Mouse (Mus musculus): ENCODE data around the gene Mtor. TPM values are rescaled to one million over a fixed set of nuclear protein-coding genes. Genes with fewer than 3 reads are reported as not detected.
A peak's percentile ranks its signal among the peaks of the same experiment; 100 is the strongest.

The Mtor gene
- polyA plus RNA-seq, 1 experiment, result 14.2 TPM

DNA sequence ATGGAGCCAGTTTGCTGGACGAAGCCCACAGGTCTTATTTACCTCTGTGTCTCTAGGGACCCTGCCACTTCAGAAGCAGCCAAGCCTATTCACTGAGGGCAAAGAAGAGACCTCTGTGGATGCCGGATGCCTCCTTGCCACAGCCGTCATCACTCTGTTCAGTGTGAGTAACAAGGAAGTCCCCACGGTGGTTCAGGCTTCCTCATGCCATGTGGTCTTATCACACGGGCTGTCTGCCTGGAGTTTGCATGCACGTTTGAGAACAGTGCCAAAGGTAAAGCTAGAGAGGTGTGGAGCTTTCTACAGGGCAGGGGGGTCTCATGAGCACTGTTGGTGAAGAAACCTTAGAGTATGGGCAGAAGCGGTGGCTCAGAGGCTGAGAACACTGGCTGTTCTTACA is 124.8 kb downstream of the Mtor start:
- Histone ChIP-seq H3K4me1 (ENCODE audit: control insufficient read depth, insufficient read depth, insufficient read length) (no peaks in the 10 kb centered on the region), H3K27ac (ENCODE audit: insufficient read depth, low read length) (no peak overlapping the region), H3K4me3 (ENCODE audit: extremely low read depth, insufficient read depth, insufficient read length) (no peak overlapping the region), H3K27me3 (ENCODE audit: control insufficient read depth, insufficient read depth, low read length) (no peaks in the 10 kb centered on the region), H3K36me3 (ENCODE audit: control insufficient read depth, insufficient read depth, low read length) (peaks cover 66% of the 10 kb centered on the region)
- TF ChIP-seq CTCF (IDR thresholded peaks at IDR 0.05; ENCODE audit: extremely low read depth, insufficient read depth, insufficient read length, insufficient replicate concordance), result no peak
- no peak for TF ChIP-seq POLR2A (IDR thresholded peaks at IDR 0.05; ENCODE audit: low read depth, low read length)
- no peak for DNase-seq (ENCODE audit: low read depth in 1 of 2, low spot score in 2 of 2)
- 88% methylated on average over 7 of the region's 7 CpGs for WGBS

DNA sequence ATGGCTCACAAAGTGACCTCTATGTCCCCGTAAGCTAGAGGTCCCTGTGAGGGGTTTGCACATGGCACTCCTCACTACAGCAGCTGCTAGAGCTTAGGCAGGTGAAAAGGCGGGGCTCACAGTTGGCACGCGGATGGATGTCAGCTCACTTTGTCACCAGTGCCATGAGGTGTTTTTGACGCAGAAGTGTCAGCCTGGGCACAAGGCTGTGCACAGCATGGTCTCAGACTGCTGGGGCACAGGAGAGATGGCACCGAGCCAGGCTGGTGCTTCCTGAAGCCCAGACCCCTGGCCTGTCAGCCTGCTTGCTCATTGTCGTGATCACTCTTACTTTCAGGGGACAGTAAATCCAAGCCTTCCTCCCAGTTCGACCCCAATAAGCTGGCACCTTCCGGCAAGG is 132.4 kb downstream of the Mtor start:
- peaks cover 4% of the 10 kb centered on the region; the same call in 1 of the 2 replicates for H3K4me1 ChIP-seq (ENCODE audit: control insufficient read depth, insufficient read depth, insufficient read length)
- WGBS, result 93% methylated on average over 9 of the region's 9 CpGs
- TF ChIP-seq CTCF (IDR thresholded peaks at IDR 0.05; ENCODE audit: extremely low read depth, insufficient read depth, insufficient read length, insufficient replicate concordance) (no peak), POLR2A (IDR thresholded peaks at IDR 0.05; ENCODE audit: low read depth, low read length) (no peak)
- H3K27ac ChIP-seq (ENCODE audit: insufficient read depth, low read length), result no peak overlapping the region
- no peaks in the 10 kb centered on the region for H3K27me3 ChIP-seq (ENCODE audit: control insufficient read depth, insufficient read depth, low read length)
- H3K4me3 ChIP-seq (ENCODE audit: extremely low read depth, insufficient read depth, insufficient read length), result no peak overlapping the region
- peaks cover 37% of the 10 kb centered on the region for H3K36me3 ChIP-seq (ENCODE audit: control insufficient read depth, insufficient read depth, low read length)
- no peak for DNase-seq (ENCODE audit: low read depth in 1 of 2, low spot score in 2 of 2)

GRCm38 (mm10) chr4:148581422-148581821 is 133.0 kb downstream of the Mtor start:
- H3K27ac ChIP-seq (ENCODE audit: insufficient read depth, low read length), result no peak overlapping the region
- TF ChIP-seq CTCF (IDR thresholded peaks at IDR 0.05; ENCODE audit: extremely low read depth, insufficient read depth, insufficient read length, insufficient replicate concordance), result no peak
- DNase-seq (ENCODE audit: low read depth in 1 of 2, low spot score in 2 of 2), result no peak
- H3K4me1 ChIP-seq (ENCODE audit: control insufficient read depth, insufficient read depth, insufficient read length), result peaks cover 4% of the 10 kb centered on the region; the same call in 1 of the 2 replicates
- peaks cover 31% of the 10 kb centered on the region for H3K36me3 ChIP-seq (ENCODE audit: control insufficient read depth, insufficient read depth, low read length)
- no peak overlapping the region for H3K4me3 ChIP-seq (ENCODE audit: extremely low read depth, insufficient read depth, insufficient read length)
- H3K27me3 ChIP-seq (ENCODE audit: control insufficient read depth, insufficient read depth, low read length), result no peaks in the 10 kb centered on the region
- WGBS, result 95% methylated on average over 5 of the region's 5 CpGs

DNA sequence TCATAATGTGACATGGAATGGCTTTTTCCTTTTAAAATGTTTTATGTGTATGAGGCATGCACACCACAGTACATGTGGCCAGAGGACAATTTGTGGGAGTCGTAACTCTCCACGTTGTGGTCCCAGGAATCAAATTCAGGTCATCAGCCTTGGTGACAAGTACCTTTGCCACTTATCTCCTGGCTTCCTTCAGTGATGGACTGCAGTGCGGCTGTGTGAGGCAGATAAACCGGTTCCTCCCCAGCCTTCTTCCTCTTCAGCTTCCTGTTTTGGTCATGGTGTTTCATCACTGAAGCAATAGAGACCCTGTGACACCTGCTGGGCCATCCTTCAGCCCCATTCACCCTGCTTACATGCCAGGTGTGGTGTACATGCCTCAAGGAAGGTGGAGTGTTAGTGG is 134.8 kb downstream of the Mtor start:
- WGBS, result 9% methylated on average over 4 of the region's 4 CpGs
- TF ChIP-seq POLR2A (IDR thresholded peaks at IDR 0.05; ENCODE audit: low read depth, low read length) (no peak), CTCF (IDR thresholded peaks at IDR 0.05; ENCODE audit: extremely low read depth, insufficient read depth, insufficient read length, insufficient replicate concordance) (no peak)
- Histone ChIP-seq H3K4me1 (ENCODE audit: control insufficient read depth, insufficient read depth, insufficient read length) (peaks cover 4% of the 10 kb centered on the region; the same call in 1 of the 2 replicates), H3K27me3 (ENCODE audit: control insufficient read depth, insufficient read depth, low read length) (no peaks in the 10 kb centered on the region), H3K36me3 (ENCODE audit: control insufficient read depth, insufficient read depth, low read length) (peaks cover 25% of the 10 kb centered on the region), H3K4me3 (ENCODE audit: extremely low read depth, insufficient read depth, insufficient read length) (no peak overlapping the region), H3K27ac (ENCODE audit: insufficient read depth, low read length) (peak overlapping the region; percentile 1)
- DNase-seq (ENCODE audit: low read depth in 1 of 2, low spot score in 2 of 2), result no peak

DNA sequence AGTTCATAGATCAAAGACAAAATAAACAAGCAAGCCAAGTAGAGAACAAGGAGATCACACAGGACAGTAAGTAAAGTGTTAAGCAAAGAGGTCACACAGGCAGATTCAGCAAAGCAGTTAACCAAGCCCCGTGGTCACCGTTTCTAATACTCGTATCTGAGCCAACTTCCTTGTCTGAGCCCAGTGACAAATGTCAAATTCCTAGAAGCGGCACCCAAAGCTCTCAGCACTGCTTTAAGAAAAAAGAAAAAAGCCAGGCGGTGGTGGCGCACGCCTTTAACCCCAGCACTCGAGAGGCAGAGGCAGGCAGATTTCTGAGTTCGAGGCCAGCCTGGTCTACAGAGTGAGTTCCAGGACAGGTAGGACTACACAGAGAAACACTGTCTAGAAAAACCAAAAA is 138.2 kb downstream of the Mtor start:
- H3K27me3 ChIP-seq (ENCODE audit: control insufficient read depth, insufficient read depth, low read length), result no peaks in the 10 kb centered on the region
- 53% methylated on average over 9 of the region's 9 CpGs for WGBS
- peaks cover 3% of the 10 kb centered on the region; the same call in 1 of the 2 replicates for H3K36me3 ChIP-seq (ENCODE audit: control insufficient read depth, insufficient read depth, low read length)
- peaks cover 7% of the 10 kb centered on the region; the same call in 1 of the 2 replicates for H3K4me1 ChIP-seq (ENCODE audit: control insufficient read depth, insufficient read depth, insufficient read length)
- TF ChIP-seq POLR2A (IDR thresholded peaks at IDR 0.05; ENCODE audit: low read depth, low read length), result no peak
- no peak for TF ChIP-seq CTCF (IDR thresholded peaks at IDR 0.05; ENCODE audit: extremely low read depth, insufficient read depth, insufficient read length, insufficient replicate concordance)
- DNase-seq (ENCODE audit: low read depth in 1 of 2, low spot score in 2 of 2), result no peak
- H3K4me3 ChIP-seq (ENCODE audit: extremely low read depth, insufficient read depth, insufficient read length), result no peak overlapping the region
- H3K27ac ChIP-seq (ENCODE audit: insufficient read depth, low read length), result no peak overlapping the region

DNA sequence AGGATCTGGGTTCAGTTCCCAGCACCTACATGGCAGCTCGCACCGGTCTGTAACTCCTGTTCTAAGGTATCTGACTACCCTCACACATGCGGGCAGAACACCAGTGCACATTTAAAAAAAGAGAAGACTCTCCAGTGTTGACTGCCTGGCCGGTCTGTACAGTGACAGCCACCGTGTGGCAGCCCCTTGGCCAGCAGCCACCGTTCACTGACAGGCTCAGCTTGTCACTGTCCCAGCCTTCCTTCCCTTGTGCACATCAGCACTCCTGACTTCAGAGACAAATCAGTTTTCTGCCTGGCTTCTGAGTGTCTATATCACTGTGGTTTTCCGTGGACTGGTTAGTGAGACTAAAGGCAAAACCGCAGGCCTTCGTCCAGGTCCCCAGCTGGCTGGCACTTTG is 140.4 kb downstream of the Mtor start:
- no peak for TF ChIP-seq POLR2A (IDR thresholded peaks at IDR 0.05; ENCODE audit: low read depth, low read length)
- no peak for TF ChIP-seq CTCF (IDR thresholded peaks at IDR 0.05; ENCODE audit: extremely low read depth, insufficient read depth, insufficient read length, insufficient replicate concordance)
- 72% methylated on average over 9 of the region's 9 CpGs for WGBS

DNA sequence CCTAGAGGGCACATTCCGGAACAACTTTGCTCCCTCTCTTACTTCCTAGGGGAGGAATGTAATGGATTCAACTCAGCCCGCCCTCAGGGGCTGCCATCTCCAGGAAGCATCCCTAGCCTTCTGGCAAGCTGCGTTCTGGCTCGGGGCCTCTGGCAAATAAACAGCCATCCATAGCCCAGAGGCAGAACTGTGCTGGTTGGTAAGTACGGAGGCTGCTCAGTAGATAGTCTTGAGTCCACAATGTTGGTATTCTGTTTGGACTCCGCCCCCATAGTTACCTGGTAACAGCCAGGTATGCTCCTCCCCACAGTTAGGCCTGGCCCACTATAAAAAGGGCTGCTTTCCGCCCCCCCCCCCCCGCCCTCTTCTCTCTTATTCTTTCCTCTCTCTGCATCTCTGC is 141.2 kb downstream of the Mtor start:
- Histone ChIP-seq H3K27me3 (ENCODE audit: control insufficient read depth, insufficient read depth, low read length) (no peaks in the 10 kb centered on the region), H3K4me1 (ENCODE audit: control insufficient read depth, insufficient read depth, insufficient read length) (peaks cover 14% of the 10 kb centered on the region; the same call in 1 of the 2 replicates), H3K36me3 (ENCODE audit: control insufficient read depth, insufficient read depth, low read length) (peaks cover 5% of the 10 kb centered on the region), H3K27ac (ENCODE audit: insufficient read depth, low read length) (no peak overlapping the region), H3K4me3 (ENCODE audit: extremely low read depth, insufficient read depth, insufficient read length) (no peak overlapping the region)
- TF ChIP-seq POLR2A (IDR thresholded peaks at IDR 0.05; ENCODE audit: low read depth, low read length), result no peak
- TF ChIP-seq CTCF (IDR thresholded peaks at IDR 0.05; ENCODE audit: extremely low read depth, insufficient read depth, insufficient read length, insufficient replicate concordance), result no peak
- DNase-seq (ENCODE audit: low read depth in 1 of 2, low spot score in 2 of 2), result no peak
- WGBS, result 93% methylated on average over 7 of the region's 8 CpGs

More for the DNA sequence above, 140.4 kb downstream of the Mtor start:
- H3K27me3 ChIP-seq (ENCODE audit: control insufficient read depth, insufficient read depth, low read length), result no peaks in the 10 kb centered on the region
- peaks cover 14% of the 10 kb centered on the region; the same call in 1 of the 2 replicates for H3K4me1 ChIP-seq (ENCODE audit: control insufficient read depth, insufficient read depth, insufficient read length)
- H3K27ac ChIP-seq (ENCODE audit: insufficient read depth, low read length), result no peak overlapping the region
- H3K36me3 ChIP-seq (ENCODE audit: control insufficient read depth, insufficient read depth, low read length), result peaks cover under 1% of the 10 kb centered on the region; the same call in 1 of the 2 replicates
- H3K4me3 ChIP-seq (ENCODE audit: extremely low read depth, insufficient read depth, insufficient read length), result no peak overlapping the region
- DNase-seq (ENCODE audit: low read depth in 1 of 2, low spot score in 2 of 2), result no peak

Measured in spleen, adult 2 months (tissue).